Mouse (Mus musculus) liver (tissue): ENCODE results near the gene Pabpn1l.
"Not testable (repeated sequence)": the region's sequence is repeated elsewhere in the genome, so short reads cannot be mapped to it uniquely, and the experiment has no call there.

Experiments
- DNase-seq: peaks from one replicate; pipeline ENCODE4 v3.0.0-alpha.2; 2020; ENCODE audit warnings: mixed read lengths

Gene Pabpn1l

GRCm38 (mm10) chr8:122646337-122646736, 23.8 kb upstream of the Pabpn1l start:
- DNase-seq: no peak

- no peak for DNase-seq
Measured at GRCm38 (mm10) chr8:122644175-122644954, 21.8 kb upstream of the Pabpn1l start.

DNA sequence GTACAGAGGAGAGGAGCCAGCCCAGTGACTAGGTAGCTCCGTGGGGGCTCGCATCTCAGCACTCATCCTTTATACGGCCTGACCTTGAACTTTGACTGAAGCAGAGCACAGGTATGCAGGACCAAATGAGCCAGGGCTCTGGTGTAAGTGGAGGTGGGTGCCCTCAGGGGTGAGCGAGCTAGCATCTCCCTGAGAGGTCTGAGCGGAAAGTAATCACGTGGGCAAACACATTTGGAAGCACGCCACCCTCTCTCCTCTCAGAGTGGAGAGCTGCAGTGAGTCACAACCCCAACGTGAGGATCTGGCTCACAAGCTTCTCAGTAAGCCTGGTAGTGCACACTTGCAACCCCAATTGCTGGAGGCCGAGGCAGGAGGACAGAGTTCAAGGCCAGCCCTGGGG, 19.5 kb upstream of the Pabpn1l start:
- DNase-seq: no peak

DNA sequence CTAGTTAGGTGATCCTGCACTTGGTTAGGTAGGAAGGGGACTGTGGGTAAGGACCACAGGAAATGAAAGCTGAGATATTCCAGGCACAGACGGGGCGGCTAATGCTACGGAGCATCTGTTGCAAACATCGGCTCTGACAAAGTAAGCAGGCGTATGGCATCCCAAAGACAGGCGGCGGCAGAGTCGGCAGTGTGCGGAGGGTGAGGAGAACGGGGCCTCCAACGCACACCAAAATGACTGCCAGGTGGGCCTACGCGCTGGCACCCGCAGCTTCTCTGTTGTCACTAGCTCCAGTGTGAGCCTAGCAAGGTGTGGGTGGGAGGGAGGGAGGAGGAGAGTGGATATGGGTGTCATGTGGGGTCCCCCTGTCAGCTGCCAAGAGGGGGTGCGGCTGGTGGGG, 18.9 kb upstream of the Pabpn1l start:
- DNase-seq: no peak

DNA sequence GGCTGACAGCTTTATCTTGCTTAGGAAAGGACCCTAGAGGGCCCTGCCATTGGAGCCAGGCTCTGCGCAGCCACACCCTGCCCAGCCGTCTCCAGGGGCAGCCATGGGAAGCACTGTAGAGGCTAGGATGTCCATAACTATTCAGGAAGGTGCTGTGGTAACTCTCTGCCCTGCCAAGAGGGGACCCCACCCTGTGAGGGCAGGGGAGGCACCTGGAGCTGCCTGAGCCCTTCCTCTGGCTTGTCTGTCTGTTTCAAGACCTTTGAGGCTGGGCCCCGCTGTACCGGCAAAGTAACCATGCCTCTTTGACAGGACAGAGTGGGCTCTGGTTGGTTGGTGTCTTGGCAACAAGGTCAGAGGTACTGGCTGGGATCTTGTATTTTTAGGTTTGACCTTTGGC, 18.3 kb upstream of the Pabpn1l start:
- DNase-seq: no peak

DNA sequence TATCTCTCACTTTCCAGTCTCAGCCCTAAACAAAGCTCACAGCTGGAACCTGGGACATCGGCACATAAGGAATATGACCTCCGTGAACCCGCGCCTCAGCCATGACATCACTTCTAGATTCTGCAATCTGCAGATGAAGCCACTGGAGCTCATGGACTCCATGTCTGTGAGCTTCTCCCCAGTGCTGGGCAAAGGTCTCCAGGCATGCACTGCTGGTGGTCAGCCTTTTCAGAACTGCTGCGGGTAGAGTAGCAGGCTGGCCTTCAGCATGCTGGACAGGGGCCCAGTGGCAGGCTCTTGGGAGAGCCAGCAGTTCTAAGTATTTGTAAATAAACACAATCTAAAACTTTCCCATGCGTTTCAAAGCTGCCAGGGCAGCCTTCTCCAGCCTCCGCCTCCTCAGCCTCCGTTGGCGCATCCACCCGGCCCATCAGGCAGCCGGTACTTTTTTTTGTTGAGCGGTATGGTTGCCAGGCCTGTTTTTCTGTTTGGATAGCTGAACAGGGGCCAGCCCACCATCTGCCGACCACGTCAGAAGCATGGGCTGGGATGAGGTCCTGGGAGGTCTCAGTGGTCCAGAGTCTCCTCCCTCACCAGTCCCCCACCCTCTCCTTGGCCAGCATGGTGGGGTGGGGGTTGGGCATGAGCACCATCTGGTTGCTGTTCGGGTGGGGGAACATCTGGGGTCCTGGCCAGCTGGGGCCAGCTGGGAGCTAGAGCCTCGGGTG, 17.1 kb upstream of the Pabpn1l start:
- no peak for DNase-seq

DNA sequence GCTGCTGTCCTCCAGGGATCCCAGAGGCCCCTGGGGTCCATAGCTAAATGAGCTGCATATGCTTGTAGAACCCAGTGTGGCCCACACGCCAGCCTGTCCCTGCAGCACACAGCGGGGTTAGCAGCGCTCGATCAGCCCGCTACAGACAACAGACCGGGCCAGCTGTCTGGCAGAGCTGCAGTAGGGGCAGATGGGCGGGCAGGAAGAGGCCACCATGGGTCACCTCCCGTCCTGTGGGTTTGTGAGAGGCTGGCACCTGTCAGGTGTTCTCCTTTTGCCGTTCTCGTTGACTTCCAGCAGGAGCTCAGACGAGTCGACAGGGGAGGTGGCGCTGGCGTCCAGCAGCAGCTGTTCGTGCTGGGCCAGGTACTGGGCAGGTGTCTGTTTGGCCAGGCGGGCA, 16.1 kb upstream of the Pabpn1l start:
- DNase-seq: no peak

DNA sequence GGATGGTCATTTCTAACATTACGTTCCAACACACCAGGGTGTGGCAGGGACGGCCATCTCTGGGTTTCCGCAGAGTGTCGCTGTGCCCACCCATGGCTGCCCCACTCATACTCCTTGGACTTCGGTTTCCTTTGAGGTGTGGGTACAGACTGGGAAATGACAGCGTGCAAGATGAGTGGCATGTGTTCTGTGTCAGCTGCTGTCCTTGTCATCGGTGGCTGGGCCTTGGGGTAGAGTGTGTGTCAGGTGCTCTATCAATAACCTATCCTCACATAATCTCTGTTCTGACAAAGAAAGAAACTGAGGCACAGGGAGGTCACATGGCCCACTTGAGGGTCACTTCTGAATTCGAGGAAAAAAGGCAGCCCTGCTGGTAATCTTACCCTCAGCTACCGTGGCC, 14.7 kb upstream of the Pabpn1l start:
- DNase-seq: no peak

DNA sequence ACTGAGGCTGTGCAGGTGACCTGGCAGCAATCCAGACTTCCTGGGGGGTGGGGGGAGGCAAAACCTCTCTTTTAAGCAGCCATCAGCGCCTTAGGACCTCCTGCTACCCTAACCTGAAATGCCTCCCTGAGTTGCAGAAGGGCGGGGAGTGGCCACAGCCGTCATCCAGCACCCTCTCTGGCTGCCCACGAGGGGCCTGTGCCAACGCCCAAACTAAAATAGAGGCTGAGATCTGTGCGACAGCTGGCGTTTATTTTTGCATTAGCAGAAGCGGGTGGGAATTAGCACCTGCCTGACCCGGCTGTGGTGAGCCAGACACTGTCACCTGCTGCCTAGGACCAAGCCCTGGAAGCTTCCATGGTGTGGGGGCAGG, 14.2 kb upstream of the Pabpn1l start:
- no peak for DNase-seq

DNA sequence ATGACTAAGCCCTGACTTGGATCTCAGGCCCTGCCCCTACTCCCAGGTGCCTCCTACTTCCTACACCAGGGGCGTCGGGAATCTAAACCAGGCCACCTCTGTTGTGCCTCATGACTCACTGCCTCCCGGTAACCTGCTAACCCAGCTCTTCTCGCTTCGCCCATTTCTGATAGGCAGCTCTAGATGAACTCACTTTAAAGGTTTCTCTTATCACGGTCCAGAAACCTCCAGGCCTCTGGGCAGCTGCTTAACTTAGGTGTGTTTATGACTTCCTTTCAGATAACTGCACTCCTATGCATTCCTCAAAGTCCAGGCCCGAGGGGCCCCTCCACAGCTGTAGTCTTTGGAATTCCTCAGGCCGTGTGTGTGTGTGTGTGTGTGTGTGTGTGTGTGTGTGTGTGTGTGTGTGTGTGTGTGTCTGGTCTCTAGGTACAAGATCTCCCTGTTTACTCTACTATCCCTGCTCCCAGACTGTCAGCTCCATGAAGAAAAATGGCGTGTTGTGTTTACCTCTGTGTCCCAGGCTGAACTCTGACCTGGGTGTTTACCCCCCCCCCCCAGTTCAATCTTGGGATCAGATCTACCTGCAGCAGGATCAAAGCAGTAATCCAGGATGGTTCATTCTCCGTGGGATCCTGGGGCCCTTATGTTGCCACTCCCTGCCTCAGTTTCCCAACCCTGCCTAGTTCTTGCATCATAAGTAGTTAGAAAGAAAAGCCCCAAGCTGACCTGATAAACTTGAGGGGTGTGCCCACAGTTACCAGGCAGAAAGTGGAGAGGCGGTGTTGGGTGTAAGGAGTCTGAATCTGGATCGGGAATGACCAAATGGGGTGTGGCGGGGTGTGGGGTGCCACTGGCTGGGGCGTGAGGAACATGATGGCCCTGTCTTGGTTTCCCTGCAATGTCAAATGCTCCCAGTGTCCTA, 13.6 kb upstream of the Pabpn1l start:
- peak; percentile 70 for DNase-seq

DNA sequence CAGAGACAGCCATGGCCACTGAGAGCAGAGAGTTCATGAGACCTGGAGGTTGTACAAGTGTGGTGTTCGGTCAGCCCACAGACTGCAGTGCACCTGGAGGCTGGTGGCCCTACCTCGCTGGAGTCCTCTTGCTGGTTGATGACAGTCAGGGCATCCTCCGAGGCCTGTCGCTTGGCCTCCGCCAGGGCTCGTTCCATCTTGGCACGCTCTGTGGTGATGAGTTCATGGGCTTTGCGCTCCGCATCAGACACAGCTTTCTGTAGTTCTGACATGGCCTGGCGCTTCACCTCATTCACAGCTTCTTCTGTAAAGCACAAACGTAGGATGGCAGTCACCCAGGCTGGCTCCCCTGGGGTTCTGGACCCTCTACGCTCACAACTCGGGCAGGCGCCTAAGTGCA, 10.7 kb upstream of the Pabpn1l start:
- no peak for DNase-seq

DNA sequence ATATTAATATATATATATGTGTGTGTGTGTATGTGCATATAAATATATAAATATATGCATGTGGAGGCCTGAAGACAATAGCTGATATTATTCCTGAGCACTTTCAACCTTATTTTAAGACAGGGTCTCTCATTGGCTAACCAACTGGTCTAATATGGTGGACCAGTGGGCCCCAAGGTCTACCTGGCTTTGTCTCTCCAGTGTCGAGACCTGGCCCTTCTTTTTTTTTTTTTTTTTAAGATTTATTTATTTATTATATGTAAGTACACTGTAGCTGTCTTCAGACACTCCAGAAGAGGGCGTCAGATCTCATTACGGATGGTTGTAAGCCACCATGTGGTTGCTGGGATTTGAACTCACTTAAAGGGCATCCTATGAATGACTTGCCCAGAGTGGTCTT, 9.6 kb upstream of the Pabpn1l start:
- DNase-seq: not testable (repeated sequence)

GRCm38 (mm10) chr8:122630696-122631095, 8.2 kb upstream of the Pabpn1l start:
- no peak for DNase-seq

DNA sequence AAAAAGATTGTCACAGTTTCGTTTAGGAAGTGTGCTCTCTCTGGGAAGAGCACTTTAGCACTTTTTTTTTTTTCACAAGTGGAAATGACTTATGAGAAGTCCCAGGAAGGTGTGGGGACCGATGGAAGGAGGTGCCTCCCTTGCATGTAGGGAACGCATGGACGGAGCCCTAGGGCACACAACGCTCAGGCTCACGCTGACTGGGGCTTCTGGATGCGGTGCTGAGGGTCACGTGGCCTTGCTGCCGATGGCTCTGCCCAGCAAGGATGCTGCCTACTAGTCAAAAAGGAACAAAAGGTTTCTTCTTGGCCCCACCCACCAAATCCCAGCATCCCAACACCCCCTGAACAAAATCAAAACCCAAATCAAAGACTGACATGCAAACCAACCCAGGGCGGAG, 6.8 kb upstream of the Pabpn1l start:
- no peak for DNase-seq

DNA sequence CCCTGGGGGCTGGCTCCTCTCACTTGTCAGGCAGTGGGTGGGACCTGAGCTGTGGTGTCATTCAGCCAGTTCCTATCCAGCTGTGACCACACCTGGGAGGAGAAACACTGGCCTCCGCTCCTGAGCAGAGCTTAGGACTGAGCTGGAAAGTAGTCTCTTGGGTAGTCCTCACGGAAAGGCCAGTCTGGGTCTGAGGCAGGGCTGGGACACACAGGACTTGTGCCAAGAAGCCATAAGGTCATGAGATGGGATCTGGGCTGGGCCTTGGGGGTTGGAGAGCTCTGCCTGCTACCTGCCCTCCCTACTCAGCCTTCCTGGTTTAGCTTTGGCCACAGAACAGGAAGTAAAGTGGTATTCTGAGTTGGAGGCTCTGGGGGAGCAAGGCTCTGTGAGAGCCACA, 4.4 kb upstream of the Pabpn1l start:
- no peak for DNase-seq

- no peak for DNase-seq
Measured at GRCm38 (mm10) chr8:122625811-122626210, 3.3 kb upstream of the Pabpn1l start.

GRCm38 (mm10) chr8:122624653-122625052, 2.1 kb upstream of the Pabpn1l start:
- DNase-seq: no peak

GRCm38 (mm10) chr8:122623844-122624642, 1.5 kb upstream of the Pabpn1l start:
- DNase-seq: no peak

DNA sequence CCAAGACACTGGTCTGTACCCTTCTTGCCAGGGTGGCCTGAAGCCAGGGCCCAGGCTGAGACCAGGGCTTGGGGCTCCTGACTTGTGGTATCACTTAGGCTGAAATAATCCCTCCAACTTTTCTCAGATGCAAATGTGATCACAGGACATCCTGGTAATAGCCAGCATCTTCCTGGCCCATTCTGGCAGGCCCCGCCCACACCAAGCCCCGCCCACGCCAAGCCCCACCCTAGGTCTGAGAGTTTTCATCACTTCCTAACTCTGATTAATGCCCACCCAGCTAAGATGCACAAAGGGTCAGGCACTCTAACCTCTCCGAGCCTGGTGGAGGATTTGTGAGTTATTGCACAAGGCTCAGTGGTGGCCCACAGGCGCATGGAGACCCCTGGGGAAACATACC, 2.1 kb downstream of the Pabpn1l start:
- peak; percentile 60 for DNase-seq

GRCm38 (mm10) chr8:122618660-122619378, 3.7 kb downstream of the Pabpn1l start:
- peak; percentile 75 for DNase-seq

GRCm38 (mm10) chr8:122617947-122618546, 4.5 kb downstream of the Pabpn1l start:
- peak; percentile 86 for DNase-seq
